Mouse (Mus musculus): Measurements from ENCODE around the gene Cdc37.

- TF ChIP-seq POLR2A (IDR thresholded peaks at IDR 0.05; ENCODE audit: insufficient read depth, low read length) (no peak), CTCF (IDR thresholded peaks at IDR 0.05; ENCODE audit: low read depth, low read length) (no peak)
Observed at GRCm38 (mm10) chr9:21100447-21101161, 49.2 kb downstream of the Cdc37 start.

All from ES-Bruce4 (cell line).